Mouse (Mus musculus): ENCODE measurements around the gene Ak3.
"Not testable (repeated sequence)": the region's sequence is repeated elsewhere in the genome, so short reads cannot be mapped to it uniquely, and the experiment has no call there.

Ak3 gene

DNA sequence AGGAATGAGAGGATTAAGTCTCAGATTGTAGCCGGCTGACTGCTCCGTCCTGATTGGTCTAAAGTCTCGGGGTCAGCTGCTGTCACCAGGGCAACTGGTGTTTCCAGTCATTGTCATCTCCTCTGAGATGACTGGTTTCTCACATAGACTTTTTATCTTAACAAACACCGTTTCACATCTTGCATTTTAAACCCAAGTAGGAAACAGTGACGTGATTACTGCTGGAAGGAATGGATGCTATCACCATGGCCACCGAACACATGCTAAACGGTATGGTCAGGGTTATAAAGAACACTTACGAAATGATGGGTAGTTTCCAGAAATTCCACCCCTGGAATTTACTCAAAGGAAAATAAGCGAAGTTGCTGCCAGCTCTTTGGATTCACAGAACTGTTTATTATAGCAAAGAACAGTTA is 3.4 kb downstream of the Ak3 start:
- DNase-seq (ENCODE audit: low spot score in 2 of 2) = no peak

DNA sequence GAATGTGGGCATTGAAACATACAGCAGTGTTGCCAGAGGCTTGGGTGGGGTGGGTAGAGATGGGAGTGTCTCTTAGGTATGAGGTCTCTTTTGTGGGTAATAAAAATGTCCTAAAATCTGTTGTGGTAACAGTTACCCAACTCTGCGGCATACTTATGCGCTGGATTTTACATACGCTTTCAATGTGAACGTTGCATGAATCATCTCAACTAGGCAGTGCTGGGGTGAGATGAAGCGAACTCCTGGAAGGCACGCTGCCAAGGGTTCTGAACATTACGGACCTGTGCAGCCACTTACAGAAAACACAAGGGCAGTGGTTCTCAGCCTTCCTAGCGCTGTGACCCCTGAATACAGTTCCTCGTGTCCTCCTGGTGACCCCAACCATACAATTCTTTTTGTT is 5.1 kb downstream of the Ak3 start:
- DNase-seq (ENCODE audit: low spot score in 2 of 2) = no peak

DNA sequence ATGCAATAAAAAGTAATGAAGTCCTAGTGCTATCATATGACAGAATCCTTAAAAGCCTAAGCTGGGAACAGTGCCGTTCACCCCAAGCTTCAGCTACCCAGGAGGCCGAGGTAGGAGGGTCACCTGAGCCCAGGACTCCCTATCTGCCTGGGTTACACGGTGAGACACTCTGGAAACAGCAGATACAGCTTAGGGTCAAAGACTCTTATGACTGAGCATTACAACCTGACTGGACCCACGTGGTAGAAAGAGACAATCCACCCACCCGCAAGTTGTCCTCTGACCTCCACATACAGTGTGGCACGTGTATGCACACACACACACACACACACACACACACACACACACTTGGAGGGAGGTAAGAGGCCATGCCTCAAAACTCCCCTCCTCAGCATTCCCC is 5.6 kb downstream of the Ak3 start:
- no peak for DNase-seq (ENCODE audit: low spot score in 2 of 2)

DNA sequence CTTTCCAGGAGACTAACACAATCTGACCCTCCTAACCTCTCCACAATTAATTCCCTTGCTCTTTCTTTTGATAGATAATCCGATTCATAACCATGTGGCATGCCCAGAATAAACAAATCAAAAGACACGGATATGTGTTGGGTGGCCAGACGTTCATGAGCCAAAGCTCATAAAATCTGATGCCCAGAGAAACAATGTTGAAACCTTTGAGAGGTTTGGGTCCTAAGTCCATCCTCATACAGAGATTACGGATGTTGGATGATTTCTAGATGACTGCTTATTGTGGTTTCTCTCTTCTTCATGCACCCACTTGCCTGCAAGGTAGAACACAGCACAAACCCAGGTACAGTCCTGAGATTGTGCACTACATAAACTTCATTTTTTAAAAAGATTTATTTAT is 7.6 kb downstream of the Ak3 start:
- DNase-seq (ENCODE audit: low spot score in 2 of 2) = no peak

DNA sequence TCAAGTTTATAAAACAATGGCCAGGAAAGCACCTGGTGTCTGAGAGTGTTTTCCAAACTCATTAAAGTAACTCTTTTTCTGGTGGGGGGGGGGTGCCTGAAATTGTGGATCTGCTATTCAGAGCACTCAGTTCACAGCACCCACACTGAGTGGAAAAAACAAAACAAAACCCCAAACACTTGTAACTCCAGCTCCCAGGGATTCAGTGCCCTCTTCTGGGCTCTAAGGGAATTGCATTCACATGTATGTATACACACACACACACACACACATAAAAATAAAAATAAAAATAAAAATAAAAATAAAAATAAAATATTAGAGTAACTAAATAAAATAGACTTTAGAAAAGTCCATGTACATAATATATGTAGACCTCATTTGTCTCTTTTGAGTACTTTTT is 8.4 kb downstream of the Ak3 start:
- DNase-seq (ENCODE audit: low spot score in 2 of 2) = no peak

DNA sequence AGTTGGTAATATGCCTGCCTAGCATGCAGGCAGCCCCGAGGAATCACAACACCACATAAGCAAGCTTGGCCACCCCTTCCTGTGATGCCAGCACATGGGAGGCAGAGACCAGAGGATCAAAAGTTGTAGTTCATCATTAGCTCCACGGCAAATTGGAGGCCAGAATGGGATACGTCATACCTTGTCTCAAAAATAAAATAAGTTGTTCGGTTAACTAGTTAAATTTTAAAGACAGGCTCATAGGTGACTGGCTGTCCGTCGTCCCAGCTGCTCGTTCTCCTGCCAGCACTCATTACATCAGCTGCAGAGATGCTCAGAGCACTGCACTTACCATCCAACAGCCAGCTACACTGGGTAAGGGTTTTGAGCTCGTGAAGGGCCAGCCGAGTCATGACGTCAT is 10.2 kb downstream of the Ak3 start:
- no peak for DNase-seq (ENCODE audit: low spot score in 2 of 2)

DNA sequence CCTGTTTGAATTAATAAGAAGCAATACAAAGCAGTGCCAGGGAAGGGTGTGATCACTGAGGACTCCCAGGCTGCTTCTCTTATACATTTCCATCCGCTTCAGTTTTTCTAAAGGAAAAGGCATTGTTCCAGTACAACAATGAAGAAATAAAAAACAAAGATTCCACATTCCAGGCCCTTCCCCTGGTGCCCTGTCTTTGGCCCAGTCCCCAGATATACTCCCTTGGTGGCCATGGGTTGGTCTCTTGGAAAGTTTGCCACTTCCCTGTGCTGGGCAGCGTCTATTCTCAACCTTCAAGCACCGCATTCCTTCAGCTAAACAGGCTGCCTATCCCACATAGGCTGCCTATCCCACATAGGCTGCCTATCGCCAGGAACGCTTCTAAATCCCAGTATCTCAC is 10.7 kb downstream of the Ak3 start:
- no peak for DNase-seq (ENCODE audit: low spot score in 2 of 2)

DNA sequence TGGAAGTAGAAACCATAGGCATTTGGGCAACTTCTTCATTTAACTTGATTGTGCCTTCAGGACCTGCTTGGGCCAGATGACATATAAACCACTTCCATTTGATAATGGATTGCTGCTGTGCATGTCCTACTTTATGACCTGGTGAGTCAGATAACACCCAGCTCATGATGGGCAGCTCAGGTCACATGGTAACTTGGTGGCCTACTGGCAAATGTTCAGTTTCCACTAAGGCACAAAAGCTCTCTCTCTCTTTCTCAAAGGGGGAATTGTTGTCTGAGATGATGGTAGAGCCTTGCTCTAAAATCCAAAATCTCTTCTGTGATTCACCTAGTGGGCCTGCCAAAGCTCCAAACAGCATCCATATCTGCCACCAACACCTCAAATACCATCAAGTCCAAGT is 15.1 kb downstream of the Ak3 start:
- no peak for DNase-seq (ENCODE audit: low spot score in 2 of 2)

DNA sequence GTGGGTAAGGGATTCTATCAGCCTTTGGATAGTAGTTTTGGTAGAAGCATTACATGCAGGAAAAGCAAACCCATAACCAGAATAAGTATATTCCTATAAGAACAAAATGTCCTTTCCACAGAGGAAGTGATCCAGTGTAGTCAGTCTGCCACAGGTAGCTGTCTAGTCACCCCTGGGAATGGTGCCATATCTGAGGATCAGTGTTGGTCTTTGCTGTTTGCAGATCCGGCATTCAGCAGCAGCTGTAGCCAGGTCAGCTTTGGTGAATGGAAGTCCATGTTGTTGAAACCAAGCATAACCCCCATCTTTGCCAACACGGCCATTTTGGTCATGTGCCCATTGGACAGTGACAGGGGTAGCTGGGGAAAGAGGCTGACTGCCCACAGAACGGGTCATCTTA is 16.0 kb downstream of the Ak3 start:
- no peak for DNase-seq (ENCODE audit: low spot score in 2 of 2)

DNA sequence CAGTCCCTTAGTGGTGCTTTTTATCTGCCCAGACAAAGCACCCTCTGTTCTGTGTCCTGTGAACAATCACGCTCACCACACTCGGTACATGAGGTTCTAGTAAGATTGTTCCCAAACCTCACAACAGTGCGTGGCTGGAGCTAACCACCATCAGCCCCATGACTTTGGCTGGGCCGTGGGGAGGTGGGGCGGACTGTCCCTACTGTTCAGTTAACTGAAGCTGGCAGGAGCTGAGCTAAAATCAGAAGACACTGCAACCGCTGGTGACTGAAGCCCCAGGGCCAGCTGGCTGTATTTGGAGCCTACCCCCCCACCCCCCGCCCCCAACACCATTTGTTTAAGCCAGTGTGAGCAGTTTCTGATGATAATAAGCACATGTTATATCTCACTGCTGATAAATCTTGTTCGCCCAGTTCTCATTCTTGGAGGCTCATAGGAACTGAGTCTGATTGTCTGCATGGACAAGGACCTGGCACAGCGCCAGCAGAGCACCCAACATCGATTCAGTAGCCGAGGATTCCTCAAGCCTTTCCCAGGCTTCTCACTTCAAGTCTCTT is 23.3 kb downstream of the Ak3 start:
- DNase-seq (ENCODE audit: low spot score in 2 of 2) = peak in 1 of 2 experiments; percentile 71

DNA sequence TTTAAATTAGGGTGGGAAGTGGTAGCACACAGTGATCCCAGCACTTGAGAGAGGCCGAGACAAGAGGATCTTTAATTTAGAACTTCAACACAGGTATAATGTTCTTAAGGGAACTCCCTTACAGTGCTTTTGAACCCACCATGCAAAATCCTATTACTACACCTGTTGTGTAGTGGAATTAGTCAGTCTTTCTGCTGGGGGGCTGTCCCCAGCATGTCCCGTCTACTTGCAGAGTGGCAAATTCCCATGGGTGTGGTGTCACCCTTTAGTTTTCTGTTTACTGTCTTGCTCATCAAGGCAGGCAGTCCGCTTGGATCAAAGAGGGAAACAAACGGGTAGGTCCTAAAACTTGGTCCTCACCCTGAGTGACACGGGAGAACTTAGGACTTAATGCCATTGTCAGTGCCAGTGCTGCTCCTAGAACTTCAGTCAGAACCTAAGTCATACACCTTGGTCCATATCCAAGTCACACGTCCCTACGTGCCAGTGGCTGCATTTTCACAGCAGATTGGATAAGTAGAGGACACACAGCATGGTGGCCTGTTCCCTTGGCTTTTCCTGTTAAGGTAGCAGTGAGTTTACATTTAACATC is 25.9 kb downstream of the Ak3 start:
- DNase-seq (ENCODE audit: low spot score in 2 of 2) = no peak

DNA sequence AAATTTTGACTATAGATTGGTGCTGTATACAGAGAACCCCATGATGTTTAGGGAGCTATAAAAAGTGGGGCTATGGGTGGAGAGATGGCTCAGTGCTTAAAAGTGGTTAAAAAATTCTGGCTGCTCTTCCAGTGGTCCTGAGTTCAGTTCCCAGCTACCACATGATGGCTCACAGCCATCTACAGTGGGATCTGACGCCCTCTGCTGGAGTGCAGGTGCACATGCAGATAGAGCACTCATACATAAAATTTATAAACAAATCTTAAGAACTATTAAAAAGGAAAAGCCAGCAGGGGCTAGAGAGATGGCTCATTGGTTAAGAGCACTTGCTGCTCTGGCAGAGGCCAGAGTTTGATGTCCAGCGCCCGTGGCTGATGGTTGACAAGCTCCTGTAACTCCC is 28.1 kb downstream of the Ak3 start:
- no peak for DNase-seq (ENCODE audit: low spot score in 2 of 2)

DNA sequence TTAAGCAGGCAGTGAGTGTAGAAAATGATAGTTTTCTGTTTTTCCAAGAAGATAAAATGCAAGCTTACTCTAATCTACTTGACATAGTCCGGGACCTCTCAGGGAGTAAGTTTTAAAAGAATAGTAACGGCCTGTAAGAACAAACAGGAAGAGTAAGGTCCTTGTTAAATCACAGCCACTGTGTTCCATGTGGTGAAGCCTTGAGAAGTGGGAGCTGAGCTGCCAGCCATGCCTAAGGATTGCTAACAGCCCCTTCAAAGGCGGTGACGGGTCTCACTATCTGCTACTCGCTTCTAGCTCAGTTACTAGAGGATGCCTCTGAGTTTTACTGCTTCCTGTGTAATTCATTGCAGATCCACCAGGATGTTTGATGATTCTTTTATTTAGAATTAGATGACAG is 31.0 kb downstream of the Ak3 start:
- no peak for DNase-seq (ENCODE audit: low spot score in 2 of 2)

DNA sequence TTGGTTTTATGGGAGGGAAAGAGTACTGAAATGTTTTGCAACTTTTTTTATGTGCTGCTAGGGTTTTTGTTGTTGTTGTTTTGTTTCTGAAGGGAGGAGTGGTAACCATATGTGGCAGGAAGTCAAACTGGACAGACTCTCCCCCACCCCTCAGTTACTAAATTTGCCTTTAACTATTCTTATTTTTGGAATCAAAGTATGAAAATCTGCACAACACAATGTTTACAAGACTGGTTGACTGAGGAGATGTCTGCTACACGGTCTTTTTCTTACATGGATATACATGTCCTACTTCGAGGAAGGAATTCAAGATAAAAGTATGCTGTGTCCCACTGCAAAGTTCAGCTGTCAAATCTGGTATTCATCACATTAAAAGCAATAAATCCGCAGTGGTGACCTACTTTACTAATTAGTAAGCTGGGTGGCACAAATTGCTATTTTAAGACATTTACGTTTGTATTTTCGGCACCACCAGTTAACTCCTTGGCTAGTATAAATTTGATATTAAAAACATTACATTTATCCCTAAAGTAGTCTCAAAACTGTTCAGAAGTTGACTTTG is 31.5 kb downstream of the Ak3 start:
- no peak for DNase-seq (ENCODE audit: low spot score in 2 of 2)

DNA sequence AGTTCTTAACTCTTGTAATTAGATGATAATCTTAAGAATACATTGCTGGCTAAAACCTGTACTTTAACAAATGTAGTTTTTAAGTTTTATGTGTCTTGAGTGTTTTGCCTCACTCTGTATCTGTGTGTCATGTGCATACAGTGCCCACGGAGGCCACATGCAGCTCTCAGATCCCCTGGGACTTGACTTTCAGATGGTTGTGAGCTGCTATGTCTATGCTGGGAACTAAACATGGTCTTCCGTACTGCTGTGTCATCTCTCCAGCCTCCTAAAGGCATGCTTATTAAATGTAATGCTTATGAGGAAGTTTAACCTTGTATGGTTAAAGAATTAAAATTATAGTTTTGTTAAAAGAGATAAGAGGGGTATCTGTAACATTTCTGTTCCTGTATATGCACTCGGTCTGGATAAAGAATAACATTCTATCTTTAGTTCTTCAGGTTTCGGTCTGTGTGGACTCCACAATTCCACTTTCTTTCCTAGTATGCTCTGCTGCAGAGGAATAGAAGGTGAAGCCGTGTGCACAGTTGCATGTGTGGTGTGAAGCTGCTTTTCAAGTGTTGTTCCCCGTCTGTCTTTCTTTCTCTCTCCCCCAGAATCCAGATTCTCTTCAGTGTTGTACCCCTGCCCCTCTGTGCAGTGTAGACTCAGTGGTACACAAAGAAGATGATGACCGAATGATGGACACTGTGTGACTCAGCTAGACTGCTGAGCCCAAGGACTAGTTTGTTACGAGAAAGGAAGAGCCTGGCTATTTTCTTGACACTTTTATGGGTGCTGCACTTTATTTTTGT is 32.2 kb downstream of the Ak3 start:
- DNase-seq (ENCODE audit: low spot score in 2 of 2) = no peak

DNA sequence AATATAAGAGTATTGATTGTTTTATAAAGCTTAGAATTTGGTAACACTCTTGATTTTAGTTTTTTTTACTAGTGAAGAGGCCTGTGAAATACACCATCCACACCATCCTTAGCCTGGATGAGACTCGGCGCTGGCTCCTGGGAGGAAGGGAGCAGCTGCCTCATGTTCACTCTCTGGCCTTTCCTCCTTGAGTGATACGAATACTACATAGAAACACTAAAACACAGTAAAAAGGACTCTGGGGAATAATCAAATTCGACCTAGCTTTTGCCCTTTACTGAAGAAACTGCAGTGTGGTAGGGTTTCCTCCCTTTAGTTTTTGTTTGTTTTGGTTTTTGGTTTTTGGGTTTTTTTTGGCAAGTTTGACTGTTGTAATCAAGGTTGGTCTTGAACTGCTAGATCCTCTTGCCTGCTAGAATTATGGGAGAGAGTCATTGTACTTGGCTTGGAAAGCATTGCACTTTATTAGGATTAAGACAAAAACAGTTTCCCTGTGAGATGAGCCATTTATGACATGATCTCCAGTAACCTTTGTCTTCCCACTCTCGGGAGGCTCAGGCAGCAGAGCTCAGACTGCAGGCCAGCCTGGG is 33.2 kb downstream of the Ak3 start:
- no peak for DNase-seq (ENCODE audit: low spot score in 2 of 2)

DNA sequence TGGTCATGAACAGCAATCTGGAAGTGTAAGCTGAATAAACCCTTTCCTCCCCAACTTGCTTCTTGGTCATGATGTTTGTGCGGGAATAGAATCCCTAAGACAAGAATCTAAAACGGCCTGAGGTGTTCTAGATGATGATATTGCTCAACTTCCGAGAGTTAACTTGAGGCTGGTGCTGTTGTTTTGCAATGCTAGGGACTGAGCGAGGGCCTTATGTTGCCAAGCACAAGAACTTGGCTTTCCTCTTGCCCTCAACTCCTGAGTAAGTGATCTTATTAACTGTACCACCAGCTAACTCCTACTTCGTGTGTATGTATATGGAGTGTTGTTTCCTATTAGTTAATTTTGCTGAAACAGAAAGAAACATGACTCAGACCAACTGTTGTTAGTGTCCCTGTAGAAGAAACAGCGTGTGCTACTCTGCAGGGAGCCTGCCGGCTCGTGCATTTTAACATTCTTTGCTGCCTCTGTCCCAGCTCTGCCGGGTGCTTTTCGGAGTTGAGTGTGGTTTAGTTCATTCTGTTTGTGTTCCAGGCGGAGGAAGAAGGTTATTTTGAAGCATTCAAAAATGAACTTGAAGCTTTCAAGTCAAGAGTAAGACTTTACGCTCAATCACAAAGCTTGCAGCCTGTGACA is 36.3 kb downstream of the Ak3 start:
- DNase-seq (ENCODE audit: low spot score in 2 of 2) = no peak

DNA sequence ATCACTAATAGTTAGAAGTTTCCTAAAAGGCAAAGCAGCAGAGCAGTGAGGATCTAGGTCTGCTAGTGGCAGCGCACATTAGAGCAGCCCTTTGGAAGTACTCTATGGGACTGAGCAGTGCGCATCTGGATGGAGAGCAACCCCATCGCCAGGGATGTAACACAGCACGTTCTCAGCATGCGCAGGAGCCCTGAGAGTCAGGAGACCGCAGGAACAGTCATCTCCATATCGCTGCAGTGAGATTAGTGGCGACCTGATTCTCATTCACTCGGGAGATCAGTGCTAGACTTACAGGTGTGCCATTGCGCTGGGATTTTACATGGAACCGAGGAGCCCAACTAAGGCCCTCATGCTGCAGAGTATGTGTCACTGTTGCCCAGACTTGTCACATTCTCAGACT is 38.7 kb downstream of the Ak3 start:
- no peak for DNase-seq (ENCODE audit: low spot score in 2 of 2)

DNA sequence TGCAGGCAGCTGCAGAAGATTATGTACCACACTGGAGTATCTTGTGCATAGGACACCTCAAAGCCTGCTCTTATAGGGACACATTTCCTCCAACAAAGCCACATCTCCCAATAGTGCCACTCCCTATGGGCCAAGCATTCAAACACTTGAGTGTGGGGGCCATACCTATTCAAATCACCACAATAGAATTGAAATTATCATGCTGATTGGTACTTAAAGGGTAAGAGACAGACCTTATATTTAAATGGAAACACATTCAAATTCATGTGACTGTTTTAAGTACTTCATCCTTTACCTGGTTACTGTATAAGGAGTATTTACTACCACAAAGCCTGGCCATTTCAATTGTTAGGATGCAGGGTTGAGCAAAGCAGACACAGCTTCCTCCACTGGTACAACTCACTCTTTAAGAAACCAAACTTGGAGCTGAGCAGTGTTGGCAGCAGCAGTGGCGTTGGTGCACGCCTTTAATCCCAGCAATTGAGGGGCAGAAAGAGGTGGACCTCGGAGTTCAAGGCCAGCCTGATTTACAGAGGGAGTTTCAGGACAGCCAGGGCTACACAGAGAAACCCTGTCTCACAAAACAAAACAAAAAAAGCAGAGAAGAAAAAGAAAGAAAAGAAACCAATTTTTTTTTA is 39.6 kb downstream of the Ak3 start:
- DNase-seq (ENCODE audit: low spot score in 2 of 2) = no peak

DNA sequence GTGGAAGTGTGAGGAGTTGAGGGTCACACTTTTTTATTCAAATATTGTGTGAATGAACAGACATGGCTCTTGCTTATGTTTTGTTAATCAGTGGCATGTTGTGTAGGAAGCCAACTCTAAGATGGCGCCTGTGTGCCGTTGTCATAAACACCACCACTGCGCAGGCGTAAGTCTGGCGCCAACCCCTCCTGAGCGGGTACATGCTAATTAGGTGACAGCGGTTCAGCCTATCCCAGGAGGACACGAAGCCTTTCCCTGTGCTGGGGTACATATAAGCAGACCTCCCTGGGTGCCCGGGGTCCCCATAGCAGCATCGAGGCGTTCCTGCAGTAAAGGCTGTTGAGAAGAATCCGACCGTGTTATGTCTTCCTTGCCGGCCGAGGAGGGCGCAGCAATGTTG is 47.4 kb downstream of the Ak3 start:
- DNase-seq (ENCODE audit: low spot score in 2 of 2) = not testable (repeated sequence)

DNA sequence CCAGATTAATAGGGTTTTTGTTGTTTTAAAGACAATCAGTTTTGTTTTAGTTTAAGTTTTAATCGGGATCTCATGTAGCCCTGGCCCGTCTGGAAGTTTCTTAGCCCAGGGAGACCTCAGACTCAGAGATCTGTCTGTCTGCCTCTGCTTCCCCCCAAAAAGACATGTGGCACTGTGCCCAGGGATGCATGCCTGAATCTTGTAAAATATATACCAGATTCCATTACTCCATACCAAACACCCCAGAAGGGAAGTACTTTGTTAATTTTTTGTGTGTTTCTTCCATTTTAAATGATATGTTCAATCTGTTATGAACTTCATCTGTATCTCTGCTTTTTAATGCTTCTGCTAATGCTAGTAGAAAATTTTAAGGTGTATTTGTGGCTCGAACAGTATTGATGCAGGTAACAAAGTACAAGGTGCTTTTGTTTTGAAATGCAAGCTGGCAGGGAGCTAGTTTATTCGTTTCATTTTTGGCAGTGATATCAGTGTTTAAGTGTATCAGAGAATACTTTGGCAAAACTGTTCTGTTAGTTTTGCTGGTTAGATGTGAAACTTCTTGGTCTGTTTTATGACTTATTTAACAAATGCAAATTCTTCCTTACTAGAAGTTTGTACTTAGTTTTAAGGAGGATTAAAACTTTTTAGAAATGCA is 49.7 kb downstream of the Ak3 start:
- DNase-seq (ENCODE audit: low spot score in 2 of 2) = no peak
